Mouse (Mus musculus) spleen, postnatal 36 days (tissue): ENCODE measurements around the gene Slc7a1.

Source experiments
- DNase-seq, 2 experiments: peaks; one replicate each; pipeline ENCODE4 v3.0.0; 2022; ENCODE audit warnings: low spot score in 2 of 2, mixed read lengths in 1 of 2

Gene Slc7a1

DNA sequence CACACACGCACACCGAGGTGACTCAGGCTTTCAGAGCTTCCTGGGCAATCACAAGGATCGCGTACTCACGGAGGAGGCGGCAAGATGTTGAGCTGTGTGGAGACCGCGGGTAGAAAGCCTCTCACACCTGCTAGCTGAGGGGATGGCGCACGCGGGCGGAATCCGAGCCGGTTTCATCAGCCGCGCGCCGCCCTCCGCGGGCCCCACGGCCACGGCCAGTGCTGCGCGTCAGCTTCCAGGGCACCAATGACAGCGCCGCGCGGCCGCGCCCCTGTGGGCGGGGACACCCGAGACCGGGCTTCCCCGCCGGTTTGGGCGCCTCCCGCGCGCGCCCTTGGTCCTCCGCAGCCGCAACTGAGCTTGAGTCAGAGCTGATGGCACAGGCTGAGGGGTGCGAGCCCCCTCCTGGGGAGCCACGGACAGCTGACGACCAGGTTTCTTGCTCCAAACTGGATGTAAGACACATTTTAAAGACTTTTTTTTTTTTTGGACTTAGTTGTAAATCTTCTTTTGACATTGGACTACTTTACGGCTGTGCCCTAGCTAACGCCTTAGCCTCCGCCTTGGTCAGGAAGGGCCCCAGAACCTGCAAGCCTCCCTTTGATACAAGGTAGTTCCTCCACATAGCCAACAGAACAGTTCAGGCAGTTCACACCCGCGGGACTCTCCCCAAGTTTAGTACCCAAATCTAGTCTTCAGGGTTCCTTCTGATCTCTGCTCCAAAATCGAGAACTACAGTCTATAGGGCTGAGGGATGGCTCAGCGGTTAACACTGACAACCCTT is at the start of gene Slc7a1:
Gene Slc7a1, minus strand, starts transcription at position 245 of the 784 bp plus-strand sequence.
- DNase-seq = peak; percentile 92 to 94

DNA sequence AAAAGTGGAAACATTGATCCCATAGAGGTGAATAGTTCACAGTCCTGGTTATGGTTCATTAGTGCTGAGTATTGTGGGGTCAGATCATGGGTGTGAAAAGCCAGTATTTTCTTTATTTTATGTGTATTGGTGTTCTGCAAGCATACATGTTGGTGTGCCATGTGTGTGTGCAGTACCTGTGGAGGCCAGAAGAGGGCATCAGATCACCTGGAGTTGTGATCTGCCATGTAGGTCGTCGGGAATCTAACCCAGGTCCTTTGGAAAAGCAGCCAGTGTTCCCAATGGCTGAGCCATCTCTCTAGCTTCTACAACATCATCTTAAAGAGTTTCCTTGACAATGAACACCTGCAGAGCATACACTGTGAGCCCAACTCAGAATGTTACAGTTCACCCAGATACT is 45.3 kb upstream of the Slc7a1 start:
- no peak for DNase-seq

DNA sequence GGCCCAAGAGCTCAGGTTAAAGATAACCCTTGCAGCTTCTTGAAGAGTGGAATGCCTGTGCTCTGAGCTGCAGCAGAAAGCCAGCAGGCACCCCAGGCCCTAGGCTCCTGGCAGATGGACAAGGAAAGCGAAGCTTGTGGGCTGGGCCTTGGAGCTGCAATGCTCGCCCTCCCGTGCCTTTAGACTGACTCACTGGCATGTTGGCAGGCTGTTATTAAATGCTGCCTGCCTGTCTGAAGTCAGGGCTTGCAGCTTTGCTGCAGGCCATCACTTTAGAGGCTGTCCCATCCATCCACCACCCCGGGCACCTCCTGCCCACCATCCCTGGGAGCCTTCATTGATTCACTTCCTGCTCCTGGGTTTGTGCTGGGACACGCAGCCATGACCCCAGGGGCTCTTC is 44.0 kb upstream of the Slc7a1 start:
- DNase-seq = no peak

DNA sequence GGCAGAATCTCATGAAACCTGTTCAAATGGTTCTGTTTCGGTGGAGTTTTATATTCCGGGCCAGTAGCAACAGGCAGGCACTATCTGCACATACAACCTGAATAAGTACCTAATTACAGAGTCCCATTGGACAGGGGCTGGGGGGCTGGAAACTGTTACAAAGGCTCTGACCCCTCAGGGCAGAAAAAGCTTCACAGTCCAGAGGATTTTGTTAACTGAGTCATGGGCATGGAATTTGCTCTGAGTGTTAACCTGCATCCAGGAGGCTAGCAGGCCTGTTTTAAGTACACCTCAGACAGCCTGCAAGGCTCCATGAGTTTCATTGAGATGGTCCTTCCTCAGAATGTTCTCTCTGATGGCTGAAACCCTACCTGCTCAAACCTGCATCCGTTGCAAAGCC is 36.0 kb upstream of the Slc7a1 start:
- no peak for DNase-seq

DNA sequence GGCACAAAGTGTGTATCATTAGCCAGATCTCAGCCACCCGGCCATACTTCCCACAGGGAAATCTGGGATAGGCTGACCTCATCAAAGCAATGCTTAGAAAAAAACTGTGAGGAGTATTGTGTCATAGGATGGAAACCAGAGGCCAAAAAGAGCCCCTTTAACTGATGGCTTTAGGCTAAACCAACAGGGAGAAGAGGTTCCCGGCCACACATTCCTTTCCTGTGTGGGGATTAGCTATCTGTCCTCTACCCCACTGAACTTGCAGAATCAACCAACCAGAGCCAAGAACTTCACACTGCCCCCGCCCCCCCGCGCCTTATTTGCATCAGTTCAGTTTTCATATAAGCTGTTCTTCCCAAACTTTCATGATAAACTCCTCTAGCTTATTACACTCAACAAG is 32.4 kb upstream of the Slc7a1 start:
- DNase-seq = no peak

DNA sequence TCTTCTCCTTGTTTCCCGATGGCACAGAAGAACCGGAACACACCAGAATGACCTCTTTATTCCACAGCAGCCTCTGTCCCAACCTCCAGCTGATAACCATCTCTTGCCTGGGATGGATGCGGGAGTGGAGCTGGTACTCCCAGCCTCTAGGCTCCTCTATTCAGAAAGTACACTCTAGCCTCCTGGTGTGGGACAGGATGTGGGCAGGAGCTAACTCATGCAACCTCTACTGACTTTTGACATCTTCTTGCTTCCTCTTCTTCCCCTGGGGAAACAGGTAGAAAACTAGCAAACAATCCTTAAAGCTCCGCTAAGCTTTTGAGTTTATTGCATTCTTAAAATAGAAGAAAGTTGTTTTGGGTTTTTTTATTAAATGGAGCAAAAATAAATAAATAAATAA is 29.1 kb upstream of the Slc7a1 start:
- peak; percentile 27 to 38 for DNase-seq

DNA sequence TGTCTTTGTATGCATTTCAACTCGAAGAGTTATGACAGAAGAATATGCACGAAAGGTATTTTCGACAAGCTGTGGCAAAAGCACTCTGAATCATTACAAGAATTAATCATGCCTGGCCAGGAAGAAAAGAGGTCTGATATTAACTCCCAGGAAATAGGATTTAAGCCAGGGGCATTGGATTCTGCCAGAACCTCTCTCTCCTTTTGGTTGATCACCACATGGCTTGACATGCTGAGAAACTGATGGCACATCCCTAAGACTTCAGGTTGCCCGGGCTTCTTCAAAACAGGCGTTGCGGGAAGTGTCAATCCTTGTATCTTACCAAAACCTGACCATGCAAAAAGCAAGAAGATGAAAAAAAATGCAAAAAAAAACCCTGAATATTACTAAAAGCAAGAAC is 25.4 kb upstream of the Slc7a1 start:
- no peak for DNase-seq

DNA sequence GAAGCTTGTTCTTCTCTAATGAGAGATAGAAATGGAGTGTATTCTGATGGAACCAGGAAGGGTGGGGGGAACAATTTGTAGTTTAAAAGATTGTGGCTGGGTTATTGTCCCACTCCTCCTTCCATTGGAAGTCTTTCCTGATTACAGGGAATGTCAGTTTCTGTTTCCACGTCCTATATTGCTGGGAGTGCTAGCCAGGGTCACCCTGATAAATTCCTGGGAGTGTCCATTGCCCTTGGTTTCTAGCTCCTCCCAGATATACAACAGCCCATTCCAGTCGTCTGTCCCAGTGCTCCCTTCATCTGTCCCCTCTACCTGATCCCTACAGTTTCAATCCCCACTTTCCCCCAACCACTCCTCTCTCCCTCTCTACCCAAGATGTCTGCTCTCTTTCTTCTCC is 21.6 kb upstream of the Slc7a1 start:
- DNase-seq = no peak

DNA sequence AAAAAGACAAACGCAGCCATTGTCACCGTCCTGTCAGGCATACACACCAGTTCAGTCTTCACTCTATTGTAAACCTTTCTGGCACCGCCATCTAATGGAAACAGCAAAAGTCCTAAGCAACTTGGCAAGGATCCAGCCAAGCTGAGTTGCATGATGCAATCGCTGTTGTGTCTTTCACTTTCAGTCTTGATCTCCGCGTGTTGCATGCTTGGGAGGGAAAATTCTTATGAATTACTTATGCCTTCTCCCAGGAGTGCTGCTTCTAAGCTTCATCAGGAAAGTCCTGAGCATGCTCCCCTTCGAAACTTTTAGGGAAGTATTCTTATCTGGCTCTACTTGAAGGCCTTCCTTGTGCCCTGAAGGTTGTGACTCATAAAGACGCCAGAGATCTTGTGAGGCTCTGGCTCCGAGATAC is 19.4 kb upstream of the Slc7a1 start:
- peak; percentile 32 to 53 for DNase-seq

DNA sequence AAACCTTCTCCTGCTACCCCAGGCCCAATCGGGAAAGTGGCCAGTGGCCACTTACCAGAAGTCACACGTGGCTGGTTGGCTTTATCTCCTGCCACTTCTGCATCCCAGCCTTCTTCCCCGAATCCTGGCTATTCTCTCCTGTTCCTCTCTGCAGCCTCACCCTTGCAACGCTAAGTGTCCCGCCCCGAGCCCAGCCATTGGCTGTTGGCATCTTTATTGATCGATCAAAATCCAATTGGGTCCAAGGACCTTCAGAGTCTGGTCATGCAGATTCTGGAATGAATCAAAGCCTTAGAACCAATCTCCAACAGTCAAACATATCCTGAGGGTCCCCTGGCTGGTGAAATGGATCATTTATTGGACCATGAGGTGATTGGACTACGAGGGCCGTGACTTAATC is 18.7 kb upstream of the Slc7a1 start:
- no peak for DNase-seq

DNA sequence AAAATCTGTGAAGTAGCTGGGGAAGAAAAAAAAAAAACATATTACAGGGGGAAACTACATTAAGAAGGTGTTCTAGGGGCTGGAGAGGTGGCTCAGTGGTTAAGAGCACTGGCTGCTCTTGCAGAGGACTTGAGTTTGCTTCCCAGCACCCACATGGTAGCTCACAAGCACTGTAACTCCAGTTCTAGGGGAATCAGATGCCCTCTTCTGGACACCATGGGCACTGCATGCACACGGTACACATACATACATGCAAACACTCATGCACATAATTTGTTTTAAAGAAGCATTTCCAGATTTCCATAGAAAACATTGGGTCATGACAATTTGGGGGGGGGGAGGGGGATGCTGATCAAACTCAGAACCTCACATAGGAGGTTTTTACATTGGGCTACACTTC is 18.1 kb upstream of the Slc7a1 start:
- DNase-seq = no peak

DNA sequence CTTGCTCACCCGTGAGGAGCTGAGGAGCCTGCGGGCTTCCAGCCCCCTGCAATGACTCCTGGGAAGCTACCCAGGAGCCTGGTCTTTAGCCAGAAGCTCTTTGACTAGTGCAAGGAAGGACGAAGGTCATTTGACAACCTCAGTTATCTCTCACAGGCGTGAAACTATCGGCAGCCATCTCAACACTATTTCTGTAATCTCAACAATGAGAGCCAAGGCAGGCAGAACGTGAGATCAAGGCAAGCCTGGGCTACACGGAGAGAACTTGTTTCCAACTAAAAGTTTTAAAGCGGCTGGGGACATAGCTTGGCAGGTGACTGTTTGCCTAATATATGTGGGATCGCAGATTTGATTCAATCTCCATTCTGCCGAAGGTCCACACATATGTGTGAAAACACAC is 16.8 kb upstream of the Slc7a1 start:
- DNase-seq = no peak

DNA sequence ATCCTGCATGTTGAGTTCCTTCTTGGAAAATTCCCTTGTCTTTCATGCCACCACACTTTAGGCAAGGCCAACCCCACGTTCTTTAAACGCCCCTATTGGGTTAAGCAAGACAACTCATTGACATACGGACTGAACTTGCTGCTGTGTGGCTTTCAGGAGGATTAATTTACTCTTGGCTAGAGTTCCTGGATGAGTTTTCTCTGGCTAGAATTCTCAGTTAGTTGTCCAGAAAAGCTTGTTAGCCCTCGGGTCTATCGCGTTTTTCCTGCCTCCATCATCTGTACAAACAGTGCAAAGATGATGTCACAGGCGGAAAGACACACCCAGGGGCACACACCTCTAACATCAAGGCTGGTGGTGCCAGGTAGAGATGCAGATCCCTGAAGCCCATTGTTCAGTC is 14.5 kb upstream of the Slc7a1 start:
- no peak for DNase-seq

DNA sequence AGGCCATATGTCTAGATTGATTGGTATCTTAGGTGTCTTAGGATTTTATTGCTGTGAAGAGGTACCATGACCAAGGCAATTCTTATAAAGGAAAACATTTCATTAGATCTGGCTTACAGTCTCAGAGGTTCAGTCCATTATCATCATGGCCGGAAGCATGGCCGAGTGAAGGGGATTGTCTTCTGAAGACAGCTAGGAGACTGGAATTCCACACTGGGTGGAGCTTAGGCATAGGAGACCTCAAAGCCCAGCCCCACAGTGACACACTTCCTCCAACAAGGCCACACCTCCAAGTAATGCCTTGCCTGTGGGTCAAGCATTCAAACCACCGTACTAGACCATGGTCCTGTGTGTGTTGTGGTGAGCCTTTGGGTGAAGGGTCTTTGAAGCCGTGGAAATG is 12.8 kb upstream of the Slc7a1 start:
- no peak for DNase-seq

DNA sequence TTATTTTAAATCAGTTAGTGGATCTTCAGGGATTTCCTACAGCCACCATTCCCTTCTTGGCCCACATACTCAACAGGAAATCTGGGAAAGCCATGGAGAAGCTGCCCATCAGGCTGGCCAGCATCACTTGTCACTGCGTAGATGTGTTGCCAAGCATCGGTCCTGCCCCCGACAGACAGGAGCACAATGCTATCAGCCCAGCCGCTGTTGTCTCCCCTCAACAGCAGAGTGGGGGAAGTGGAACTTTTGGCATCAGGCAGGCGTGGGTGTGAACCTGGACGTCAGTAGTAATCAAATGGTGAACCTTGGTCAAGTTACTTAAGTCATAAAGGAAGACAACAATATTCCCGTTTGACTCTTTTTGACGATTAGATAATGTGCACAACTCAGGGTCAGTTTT is 9.8 kb upstream of the Slc7a1 start:
- DNase-seq = no peak

DNA sequence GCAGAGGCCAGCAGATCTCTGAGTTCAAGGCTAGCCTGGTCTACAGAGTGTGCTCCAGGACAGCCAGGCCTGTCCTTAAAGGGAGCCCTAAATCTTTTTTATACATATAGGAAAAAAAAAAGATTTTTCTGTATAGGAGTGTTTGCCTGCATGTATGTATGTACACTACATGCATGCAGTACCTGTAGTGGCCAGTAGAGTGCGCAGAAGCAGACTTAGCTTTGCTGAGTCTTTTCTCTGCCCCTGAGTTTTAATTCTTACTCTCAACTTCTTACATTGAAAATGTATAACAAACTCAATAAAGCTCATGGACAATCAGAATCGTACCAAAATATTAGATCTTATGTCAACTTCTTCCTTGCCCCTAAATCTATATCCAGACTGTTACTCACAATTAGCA is 7.2 kb upstream of the Slc7a1 start:
- DNase-seq = no peak

DNA sequence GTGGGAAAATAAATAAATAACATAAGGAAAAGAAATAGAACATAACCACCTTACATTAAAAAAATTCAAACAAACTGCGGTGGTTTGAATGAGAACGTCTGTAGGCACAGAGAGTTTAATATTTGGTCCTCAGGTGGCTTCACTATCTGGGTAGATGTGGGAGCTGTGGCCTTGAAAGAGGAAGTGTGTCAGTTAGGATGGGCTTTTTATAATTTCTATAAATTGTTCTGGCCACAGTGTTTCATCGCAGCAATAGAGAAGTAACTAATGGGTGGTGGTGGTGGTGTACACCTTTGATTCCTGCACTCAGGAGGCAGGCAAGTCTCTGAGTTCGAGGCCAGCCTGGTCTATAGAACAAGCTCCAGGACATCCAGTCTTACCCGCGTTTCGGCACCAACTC is 4.8 kb upstream of the Slc7a1 start:
- peak; percentile 24 to 29 for DNase-seq

DNA sequence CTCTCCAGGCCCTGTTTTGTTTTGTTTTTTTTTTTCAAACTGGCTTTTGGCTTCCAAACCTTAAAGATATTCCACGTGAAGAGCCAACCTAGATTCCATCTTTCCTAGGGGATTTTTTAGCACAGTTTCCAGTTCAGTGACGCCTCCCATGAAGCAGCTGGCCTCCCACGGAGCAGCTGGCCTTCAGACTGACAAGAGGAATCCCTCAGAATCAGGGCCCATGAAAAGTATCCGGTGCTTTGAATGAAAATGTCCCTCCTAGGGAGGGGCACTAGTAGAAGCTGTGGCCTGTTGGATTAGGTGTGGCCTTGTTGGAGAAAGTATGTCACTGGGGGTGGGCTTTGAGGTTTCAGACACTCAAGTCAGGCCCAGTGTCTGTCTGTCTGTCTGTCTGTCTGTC is 2.9 kb upstream of the Slc7a1 start:
- DNase-seq = no peak

DNA sequence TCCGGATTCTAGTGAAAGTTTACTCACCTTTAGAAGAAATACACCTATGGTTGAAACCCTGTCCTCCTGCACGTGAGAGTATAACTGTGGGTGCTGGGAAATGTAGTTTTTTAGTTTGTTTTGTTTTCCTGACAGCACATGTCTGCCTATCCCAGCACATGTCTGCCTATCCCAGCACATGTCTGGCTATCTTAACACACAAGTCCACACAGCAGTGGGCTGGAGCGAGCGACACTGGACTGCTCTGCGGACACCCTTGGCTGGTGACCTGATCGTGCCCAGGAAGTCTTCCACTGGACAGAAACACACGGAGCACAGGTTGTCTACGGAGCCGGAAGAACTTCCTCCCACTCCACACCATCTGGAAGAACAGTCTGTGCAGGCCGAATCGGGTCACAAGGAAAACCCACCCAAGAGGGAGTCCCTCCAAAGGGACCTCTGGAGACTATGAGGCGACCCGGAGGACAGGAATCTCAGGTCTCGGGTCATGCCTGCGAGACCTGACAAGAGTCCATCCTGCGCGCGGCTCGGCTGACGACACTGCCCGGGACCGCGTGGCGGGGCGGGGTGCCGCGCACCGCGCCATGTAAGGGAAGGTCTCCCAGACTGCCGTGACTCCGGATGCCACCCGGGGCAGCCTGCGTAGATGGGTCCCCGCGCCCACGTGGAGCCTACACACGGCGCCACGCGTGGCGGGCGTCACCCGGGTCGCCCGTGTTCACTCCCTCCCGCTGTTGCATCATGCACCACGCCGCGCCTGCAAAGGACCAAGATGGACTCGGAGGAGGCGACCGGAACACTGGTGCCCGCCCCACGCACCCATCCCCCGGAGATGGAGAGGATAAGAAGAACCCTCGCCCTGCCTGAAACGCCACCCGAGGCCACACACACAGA is 691 bp downstream of the Slc7a1 start:
- DNase-seq = peak; percentile 51 to 58

DNA sequence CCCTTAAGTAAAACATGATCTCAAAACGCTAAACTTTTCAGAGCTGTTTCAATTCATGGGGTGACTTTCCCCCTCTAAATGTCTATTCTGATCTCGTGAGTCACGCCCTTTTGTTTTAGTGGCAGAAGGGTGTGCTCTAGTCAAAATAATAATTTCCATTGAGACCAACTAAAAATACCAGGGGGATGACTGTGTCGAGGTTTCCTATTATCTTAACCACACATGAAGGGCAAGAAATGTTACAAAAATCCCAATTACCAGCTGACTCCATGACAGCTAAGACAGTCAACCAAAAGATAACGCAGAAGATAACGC is 1.3 kb downstream of the Slc7a1 start:
- DNase-seq = no peak

DNA sequence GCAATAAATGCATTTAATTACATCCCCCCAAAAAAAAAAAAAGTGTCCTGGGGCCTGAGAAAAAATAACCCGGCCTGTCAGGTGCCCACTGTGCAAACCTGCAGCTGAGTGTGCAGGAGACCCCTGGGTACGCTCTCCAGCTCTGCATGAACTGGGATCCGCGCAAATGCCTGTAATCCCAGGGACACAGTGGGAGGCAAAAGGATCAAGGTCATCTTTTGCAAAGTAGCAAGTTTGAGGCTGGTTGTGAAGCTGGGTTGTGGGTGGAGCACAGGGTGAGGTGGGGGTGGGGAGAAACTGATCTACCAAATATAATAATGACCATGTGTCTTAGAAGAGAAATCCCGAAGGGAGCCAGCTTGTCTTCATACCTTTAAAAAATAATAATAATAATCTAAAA is 1.8 kb downstream of the Slc7a1 start:
- no peak for DNase-seq

DNA sequence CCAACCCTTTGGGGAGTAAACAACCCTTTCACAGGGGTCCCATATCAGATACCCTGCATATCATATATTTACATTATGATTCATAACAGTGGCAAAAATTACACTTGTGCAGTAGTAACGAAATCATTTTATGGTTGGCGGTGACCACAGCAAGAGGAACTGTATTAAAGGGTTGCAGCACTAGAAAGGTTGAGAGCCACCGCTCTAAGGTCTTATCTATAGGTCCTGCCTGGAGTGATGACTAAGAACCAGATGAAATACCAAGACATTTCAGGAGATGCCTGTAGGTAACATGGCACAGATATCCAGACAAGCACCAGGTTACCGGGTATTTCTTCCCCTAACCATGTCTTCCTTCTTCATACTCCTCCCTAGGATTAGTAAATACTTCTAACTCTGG is 2.3 kb downstream of the Slc7a1 start:
- DNase-seq = no peak

DNA sequence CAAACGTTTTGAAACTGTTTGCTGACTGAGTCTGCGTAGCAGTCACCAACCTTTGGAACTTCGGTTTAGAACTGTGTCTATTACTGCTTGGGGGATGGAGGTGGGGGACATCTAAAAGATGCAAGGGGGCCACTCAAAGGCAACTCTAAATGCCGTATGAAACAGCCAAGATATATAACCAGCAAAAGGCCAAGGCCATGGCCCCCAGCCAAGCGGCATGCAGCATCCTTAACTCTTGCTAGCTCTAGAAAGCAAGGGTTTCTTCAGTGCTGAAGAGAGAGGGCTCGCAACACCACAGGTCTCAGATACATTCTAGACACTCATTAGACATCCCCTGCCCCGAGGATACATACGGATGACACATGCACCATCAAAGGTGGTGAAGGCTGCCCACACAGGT is 6.4 kb downstream of the Slc7a1 start:
- no peak for DNase-seq
